Comparison of ENCODE assay signal across 8 mouse cellular contexts in the genomic region with DNA sequence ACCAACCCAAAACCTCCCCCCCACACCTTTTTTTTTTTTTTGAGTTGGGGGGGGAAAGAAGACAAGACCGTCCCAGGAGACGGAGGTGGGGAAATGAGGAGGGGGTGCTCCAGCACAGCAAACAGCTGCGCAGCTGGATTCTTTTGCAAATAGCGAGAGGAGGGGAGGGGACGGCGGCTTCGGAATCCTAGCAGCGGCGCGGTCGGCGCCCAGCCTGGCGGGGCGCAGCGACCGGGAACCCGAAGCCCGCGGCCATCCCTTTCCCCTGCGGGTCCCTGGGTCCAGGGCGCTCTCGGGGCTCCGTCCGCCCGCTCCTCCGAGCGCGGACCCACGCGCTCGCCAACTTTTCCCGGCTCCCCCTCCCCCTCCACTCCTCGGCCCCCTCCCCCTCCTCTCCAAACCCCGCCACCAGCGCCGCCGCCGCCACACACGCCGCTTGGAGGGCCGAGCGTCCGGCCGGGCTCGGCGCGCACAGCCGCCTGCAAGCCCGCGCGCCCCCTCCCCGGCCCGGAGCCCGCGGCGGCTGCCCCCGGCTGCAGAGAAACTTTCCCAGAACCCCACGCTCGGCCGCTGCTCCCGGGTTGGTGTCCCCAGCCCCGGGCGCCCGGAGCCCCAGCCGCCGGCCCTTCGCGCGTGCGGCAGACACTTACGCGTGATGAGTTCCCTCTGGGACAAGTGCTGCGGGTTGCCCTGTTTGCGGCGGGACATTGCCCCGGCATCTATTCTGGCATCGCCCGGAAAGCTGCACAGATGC. TPM values are rescaled to one million over a fixed set of nuclear protein-coding genes. Genes with fewer than 3 reads are reported as not detected.
DNase-seq lines count a peak whose midpoint lies in the region; ATAC-seq and TF ChIP-seq lines count a peak whose summit lies in the region.

No protein-coding gene starts in this region.

- TF ChIP-seq CTCF in lung, adult 2 months (IDR thresholded peaks at IDR 0.05; ENCODE audit: insufficient read depth, low read length), result no peak

- under 1% methylated on average over 69 of the region's 78 CpGs for WGBS in lung, adult 2 months
- WGBS in limb, embryonic 12.5 days, result under 1% methylated on average over 59 of the region's 78 CpGs

- no peaks in the 10 kb centered on the region; the same call in 1 of the 2 replicates for H3K4me1 ChIP-seq in lung, adult 2 months (ENCODE audit: control insufficient read depth, insufficient read depth, low read length)
- H3K4me1 ChIP-seq in limb, embryonic 12.5 days (replicated peaks), result peaks cover 42% of the 10 kb centered on the region

- H3K27ac ChIP-seq in limb, embryonic 12.5 days, result peak overlapping the region; percentile 98

- no peak overlapping the region for H3K4me3 ChIP-seq in lung, adult 2 months (replicated peaks; ENCODE audit: extremely low read depth, low read depth, low read length)
- H3K4me3 ChIP-seq in limb, embryonic 12.5 days (replicated peaks), result peak overlapping the region; percentile 87

- peak; percentile 59 for DNase-seq in CD4-positive, CD25-positive, alpha-beta regulatory T cell, adult 2 months (ENCODE audit: low read depth, low spot score)
- DNase-seq in lung, postnatal 10 days, result peak; percentile 4
- DNase-seq in lung, adult 2 months, result no peak
- peak; percentile 66 for DNase-seq in retina, postnatal 1 day
- no peak for DNase-seq in right cerebral cortex, postnatal 25 days
- no peak for DNase-seq in layer of hippocampus, adult 9-10 months (ENCODE audit: low spot score)

- H3K36me3 ChIP-seq in limb, embryonic 12.5 days, result no peaks in the 10 kb centered on the region

- TF ChIP-seq POLR2A in lung, adult 2 months (IDR thresholded peaks at IDR 0.05; ENCODE audit: borderline replicate concordance, extremely low read depth, low read depth, low read length), result no peak

- H3K9ac ChIP-seq in limb, embryonic 12.5 days (replicated peaks), result peak overlapping the region; percentile 96

- H3K4me2 ChIP-seq in limb, embryonic 12.5 days, result peak overlapping the region; percentile 80

- H3K9me3 ChIP-seq in limb, embryonic 12.5 days, result no peaks in the 10 kb centered on the region

- no peak for ATAC-seq in CD4-positive, CD25-positive, alpha-beta regulatory T cell, adult 4 months
- ATAC-seq in limb, embryonic 12.5 days (ENCODE audit: insufficient number of reproducible peaks, insufficient read depth, low FRiP score, low TSS enrichment, low read depth), result no peak

- H3K27me3 ChIP-seq in limb, embryonic 12.5 days, result peaks cover 43% of the 10 kb centered on the region

RNA-seq across cellular contexts. Expression of a gene that starts 0.8 kb away (rescaled TPM):
- polyA plus RNA-seq in CD4-positive, CD25-positive, alpha-beta regulatory T cell, adult 4 months (2017; shearing (Covaris generic)), result 10 to 100 TPM; 40.0 to 41.6 TPM
- polyA plus RNA-seq in lung, adult 2 months (2012; rRNA removed), result 2.6 and 4.2 TPM in 2 replicates
- 19.6 and 19.9 TPM in 2 replicates for polyA plus RNA-seq in limb, embryonic 12.5 days (2016; fragmentation: Nextera tagmentation; extraction: Ambion mirVana)

Comparison
In these comparisons a context has a peak if more than half of its experiments do, and no peak if none do; other contexts are left out.
1. DNase-seq: peak in CD4-positive, CD25-positive, alpha-beta regulatory T cell, adult 2 months (single experiment), lung, postnatal 10 days (single experiment) and retina, postnatal 1 day (single experiment); none in lung, adult 2 months (single experiment), right cerebral cortex, postnatal 25 days (single experiment) and layer of hippocampus, adult 9-10 months (single experiment).